Mouse (Mus musculus) Patski (cell line): ENCODE measurements at regions not wholly inside any gene's neighbourhood (a gene's known extent, or its start where the extent isn't known, plus 50 kb on each side); places are given as distances from the start of the nearest gene placed in this dataset.

Experiments
- ATAC-seq: fragments of 100-300 bp; one replicate; pipeline ENCODE4 v1.8.0; 2021
- CTCF ChIA-PET: fragments of 350-600 bp; sonication (Branson Sonifier 250); formaldehyde crosslinking; loops from one replicate; lab custom pipeline; 2022; ENCODE audit warnings: inconsistent platforms; lab: Charles Lee
- POLR2A ChIA-PET: fragments of 350-600 bp; sonication (Branson Sonifier 250); formaldehyde crosslinking; loops from one replicate; lab custom pipeline; 2022; ENCODE audit warnings: antibody characterized with exemption, inconsistent platforms; lab: Charles Lee
- DNase-seq: peaks from one replicate; pipeline ENCODE4 v3.0.0-alpha.2; 2011; ENCODE audit warnings: low read depth, low spot score
- H3K27me3 ChIP-seq: fragments of 371-371 bp; one replicate; pipeline ENCODE4 v1.5.1; 2021
- CTCF ChIP-seq: fragments of 100-300 bp; IDR thresholded peaks from one replicate; pipeline ENCODE4 v1.5.1; 2021
- in situ Hi-C: fragments of 300-500 bp; cut with MboI; formaldehyde crosslinking; loops from 3 replicates; pipeline ENCODE4 v1.11.1; 2018; ENCODE audit warnings: low pct_unique_long_range_greater_than_20kb, mixed read lengths

DNA sequence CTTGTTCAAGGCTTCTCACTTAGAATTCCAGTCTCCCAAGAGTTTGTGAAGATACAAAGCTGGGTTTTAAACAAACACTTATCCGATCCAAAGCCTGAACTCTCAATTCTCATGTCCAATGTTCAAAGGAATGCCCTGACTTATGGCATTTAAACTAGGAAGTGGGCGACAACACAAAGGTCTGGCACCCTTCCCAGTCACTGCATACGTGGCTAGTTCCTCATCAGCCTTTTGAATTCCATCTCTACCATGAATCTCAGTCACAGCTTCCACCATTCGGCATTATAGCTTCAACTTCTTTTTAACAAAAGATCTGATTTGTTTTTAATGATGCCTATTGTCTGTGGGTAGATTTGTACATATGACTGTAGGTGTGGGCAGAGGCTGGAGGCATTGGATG lies 115.7 kb upstream of the Fndc3a start:
- no peak for DNase-seq
- no peak for ATAC-seq
- ChIA-PET CTCF (no interaction called here), POLR2A (no interaction called here)
- H3K27me3 ChIP-seq = no peaks in the 10 kb centered on the region
- TF ChIP-seq CTCF = no peak
- in situ Hi-C loops = no loop called here

DNA sequence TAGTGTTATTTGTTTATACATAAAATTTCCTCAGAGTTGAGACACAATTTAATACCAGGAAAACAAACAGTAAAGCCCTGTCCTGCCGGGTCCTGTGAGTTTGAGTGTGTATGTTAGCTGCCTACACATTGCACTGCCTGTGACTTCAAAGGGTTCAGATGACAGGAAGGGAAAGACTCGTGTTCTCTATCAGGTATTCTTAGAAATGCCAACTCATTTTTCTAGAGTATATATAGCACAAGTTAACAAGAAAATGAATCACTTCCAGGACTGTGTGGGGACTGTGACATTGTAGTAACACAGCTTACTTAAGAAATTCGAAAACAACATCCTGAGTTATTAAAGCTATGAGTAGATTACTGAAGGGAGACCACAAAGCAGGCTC lies 112.4 kb upstream of the Fndc3a start:
- CTCF ChIA-PET = interaction anchor here (1.4 kb wide), 1 partner anchor 16 kb away, joined by 4 read pairs; no protein-coding TSS in a partner anchor
- ATAC-seq = no peak
- no peak for TF ChIP-seq CTCF
- DNase-seq = no peak
- POLR2A ChIA-PET = interaction anchor here (1.2 to 1.3 kb wide), 2 partner anchors 8 to 12 kb away, joined by 3 read pairs; no protein-coding TSS in a partner anchor
- no peaks in the 10 kb centered on the region for H3K27me3 ChIP-seq
- in situ Hi-C loops = no loop called here

DNA sequence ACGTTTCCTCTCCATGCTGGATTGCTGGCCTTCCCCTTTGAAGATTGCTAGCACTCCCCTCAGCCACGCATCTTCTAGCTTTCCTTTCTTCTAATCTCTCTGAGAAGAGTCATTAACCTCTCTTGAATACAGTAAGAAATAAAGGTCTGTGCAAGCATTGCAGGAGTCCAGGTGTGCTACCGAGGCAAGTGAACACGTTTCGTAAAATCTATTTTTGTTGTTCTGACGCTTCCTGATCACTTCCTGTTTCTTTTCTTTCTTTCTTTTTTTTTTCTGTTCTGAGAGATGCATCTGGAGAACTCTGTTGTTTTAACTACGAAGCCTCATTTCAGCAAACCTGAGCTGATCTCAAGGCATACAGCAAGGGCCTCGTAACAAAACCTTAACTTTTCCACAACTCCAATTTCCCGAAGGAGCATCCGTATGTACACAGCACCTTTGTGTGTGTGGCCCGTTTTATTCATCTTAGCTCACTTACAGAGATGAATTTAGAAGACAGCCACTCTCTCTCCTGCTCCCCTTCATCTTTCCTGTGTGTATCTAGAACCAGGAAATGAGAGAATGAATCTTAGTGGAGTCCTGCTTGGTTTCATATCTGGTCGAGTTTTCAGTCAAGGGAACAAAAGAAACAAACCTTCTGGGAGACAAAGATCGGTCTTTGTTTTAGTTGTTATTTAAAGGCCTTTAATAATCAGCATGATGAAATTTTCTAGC lies 111.9 kb upstream of the Fndc3a start:
- ChIA-PET POLR2A (interaction anchor here (1.2 to 1.3 kb wide), 2 partner anchors 9 to 12 kb away, joined by 3 read pairs; no protein-coding TSS in a partner anchor), CTCF (interaction anchor here (1.4 kb wide), 1 partner anchor 17 kb away, joined by 4 read pairs; no protein-coding TSS in a partner anchor)
- in situ Hi-C loops = no loop called here
- no peak for TF ChIP-seq CTCF
- DNase-seq = no peak
- H3K27me3 ChIP-seq = no peaks in the 10 kb centered on the region
- ATAC-seq = no peak

DNA sequence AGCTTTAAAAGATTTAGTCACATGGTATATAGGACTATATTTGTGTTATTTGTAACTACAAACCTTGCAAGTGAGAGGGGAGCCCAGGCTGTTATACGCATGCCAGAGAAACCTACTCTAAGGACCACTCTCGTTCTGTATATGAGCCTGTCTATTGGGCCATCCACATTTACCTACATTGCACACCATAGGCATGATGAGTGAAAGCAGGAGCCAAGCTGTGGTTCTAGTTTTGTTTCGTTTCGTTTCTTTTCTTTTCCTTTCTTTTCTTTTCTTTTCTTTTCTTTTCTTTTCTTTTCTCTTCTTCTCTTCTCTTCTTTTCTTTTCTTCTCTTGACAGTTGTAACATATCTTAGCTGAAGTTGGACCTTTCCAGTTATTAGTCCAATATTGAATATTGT lies 109.2 kb upstream of the Fndc3a start:
- TF ChIP-seq CTCF = no peak
- POLR2A ChIA-PET = interaction anchor here (0.8 kb wide), 1 partner anchor 75 kb away, joined by 3 read pairs; no protein-coding TSS in a partner anchor
- ATAC-seq (no peak), DNase-seq (no peak)
- in situ Hi-C loops = no loop called here
- no peaks in the 10 kb centered on the region for H3K27me3 ChIP-seq
- CTCF ChIA-PET = no interaction called here

DNA sequence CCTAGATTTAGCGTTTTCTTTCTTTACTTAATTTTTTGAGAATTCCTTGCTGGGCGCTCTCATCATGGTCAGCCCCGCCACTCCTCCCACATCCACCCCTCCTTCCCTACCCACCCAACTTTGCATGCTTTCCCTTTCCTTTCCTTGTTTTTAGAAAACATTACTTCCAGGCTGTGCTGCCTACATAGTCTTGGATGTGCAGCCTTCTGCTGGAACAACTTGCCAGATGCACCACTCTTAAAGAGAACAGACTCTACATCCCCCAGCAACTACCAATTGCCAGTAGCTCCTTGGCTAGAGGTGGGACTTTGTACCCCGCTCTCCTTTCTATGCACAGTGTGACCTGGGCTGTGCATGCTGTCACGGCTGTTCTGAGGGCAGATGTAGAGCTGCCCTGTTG lies 108.0 kb upstream of the Fndc3a start:
- ChIA-PET POLR2A (interaction anchor here (0.5 kb wide), 1 partner anchor 569 kb away, joined by 4 read pairs; no protein-coding TSS in a partner anchor), CTCF (no interaction called here)
- DNase-seq = no peak

DNA sequence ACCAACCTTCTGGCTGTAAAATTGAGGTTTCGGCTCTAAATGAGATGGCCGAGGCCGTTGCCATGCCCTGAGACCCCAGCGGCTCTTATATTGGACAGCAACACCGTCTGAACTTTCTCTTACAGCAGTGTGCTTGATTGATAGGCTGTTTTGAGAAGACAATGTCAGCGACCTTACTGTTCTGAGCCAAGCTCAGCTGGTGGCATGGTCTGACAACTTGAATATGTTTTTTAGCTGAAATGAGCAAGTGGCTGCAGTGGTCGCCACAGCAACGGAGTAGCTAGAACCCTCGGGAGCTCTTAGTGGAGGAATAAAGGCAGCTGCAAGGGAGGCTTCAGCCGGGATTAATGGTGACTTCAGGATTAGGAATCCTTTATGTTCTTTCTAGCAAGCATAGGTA lies 107.0 kb upstream of the Fndc3a start:
- TF ChIP-seq CTCF = no peak
- H3K27me3 ChIP-seq = no peaks in the 10 kb centered on the region
- ATAC-seq = no peak
- POLR2A ChIA-PET = no interaction called here
- no peak for DNase-seq
- CTCF ChIA-PET = no interaction called here
- in situ Hi-C loops = no loop called here

More for the DNA sequence above, 108.0 kb upstream of the Fndc3a start:
- no peak for ATAC-seq
- no peaks in the 10 kb centered on the region for H3K27me3 ChIP-seq
- in situ Hi-C loops = no loop called here
- no peak for TF ChIP-seq CTCF

DNA sequence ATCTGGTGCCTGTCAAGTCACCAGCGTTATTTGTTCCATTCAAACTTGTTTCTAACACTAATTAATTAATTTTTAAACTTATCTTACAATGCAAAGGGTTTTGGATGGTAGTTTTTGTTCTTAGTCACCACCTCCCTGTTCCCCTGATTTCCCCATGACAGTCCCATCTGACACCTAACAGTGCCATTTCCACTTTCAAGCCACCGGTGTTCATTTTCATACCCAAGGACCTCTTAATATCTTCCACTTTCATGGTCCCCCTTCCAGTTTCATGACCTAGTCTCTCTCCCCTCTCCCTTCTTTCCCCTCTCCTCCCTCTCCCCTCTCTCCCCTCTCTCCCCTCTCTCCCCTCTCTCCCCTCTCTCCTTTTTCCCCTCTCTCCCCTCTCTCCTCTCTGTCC lies 99.3 kb upstream of the Fndc3a start:
- POLR2A ChIA-PET = interaction anchor here (0.9 kb wide), 1 partner anchor 13 kb away, joined by 3 read pairs; no protein-coding TSS in a partner anchor
- CTCF ChIA-PET = no interaction called here

DNA sequence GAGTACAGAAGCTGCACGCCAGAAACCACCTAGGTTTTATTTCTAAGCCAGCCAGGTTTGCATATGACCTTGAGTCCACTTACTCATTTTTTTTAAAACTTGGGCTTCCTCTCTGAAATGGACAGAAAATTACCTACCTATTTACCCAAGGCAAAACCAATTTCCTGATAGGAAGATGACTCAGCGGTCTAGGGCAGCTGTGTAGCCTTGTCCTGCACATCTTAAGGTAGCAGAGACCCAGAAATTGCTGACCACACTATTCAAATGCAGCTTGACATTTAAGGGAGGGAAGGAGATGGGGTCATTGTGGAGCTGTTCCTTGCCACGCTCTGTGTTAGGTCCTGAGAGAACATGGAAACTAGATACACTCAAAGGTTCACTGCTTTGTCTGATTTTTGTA lies 98.1 kb upstream of the Fndc3a start:
- no peaks in the 10 kb centered on the region for H3K27me3 ChIP-seq
- no peak for TF ChIP-seq CTCF
- ChIA-PET CTCF (interaction anchor here (1.4 kb wide), 1 partner anchor 84 kb away, joined by 3 read pairs; no protein-coding TSS in a partner anchor), POLR2A (no interaction called here)
- DNase-seq (no peak), ATAC-seq (no peak)
- in situ Hi-C loops = no loop called here

More for the DNA sequence above, 99.3 kb upstream of the Fndc3a start:
- in situ Hi-C loops = no loop called here
- TF ChIP-seq CTCF = no peak
- no peak for DNase-seq
- ATAC-seq = no peak
- H3K27me3 ChIP-seq = no peaks in the 10 kb centered on the region

DNA sequence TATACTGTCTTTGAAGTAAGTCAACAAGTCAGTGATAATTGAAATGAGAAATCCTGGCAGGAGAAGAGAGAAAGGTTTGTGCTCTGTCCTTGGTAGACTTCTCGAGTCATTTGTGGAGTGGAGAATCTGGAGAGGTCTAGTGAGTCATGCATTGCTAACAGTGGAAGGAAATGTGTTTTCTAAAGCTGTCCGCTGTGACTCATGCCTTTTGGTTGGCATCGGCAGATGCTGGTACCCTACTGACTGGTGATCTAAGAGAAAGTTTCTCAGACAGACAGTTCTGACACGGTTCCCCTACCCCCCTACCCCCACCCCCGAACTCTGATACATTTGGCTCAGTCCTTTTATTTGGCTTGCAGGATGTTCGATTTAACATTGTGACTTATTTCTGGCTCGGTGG lies 97.5 kb upstream of the Fndc3a start:
- ChIA-PET CTCF (interaction anchor here (1.4 kb wide), 1 partner anchor 85 kb away, joined by 3 read pairs; no protein-coding TSS in a partner anchor), POLR2A (no interaction called here)
- no peaks in the 10 kb centered on the region for H3K27me3 ChIP-seq
- DNase-seq = peak; percentile 66
- no peak for TF ChIP-seq CTCF
- in situ Hi-C loops = no loop called here
- ATAC-seq = peak; percentile 100

DNA sequence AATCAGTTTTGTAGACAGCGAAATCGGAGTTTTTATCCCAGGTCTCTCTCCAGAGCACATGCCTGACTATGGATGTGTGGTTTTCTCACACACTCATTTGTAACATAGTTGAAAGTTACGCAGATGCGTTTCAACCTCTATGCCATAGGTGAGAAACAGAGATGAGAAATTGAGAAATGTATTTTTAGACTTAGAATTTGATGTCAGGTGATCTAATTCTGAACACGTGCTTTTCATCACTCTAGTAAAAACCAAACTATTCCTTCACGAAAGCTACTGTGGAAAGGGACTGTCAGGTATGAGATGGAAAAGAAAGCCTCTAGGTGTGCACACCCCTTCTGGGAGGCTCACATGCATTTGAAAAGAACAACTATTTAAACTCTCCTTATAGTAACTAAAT lies 96.8 kb upstream of the Fndc3a start:
- ATAC-seq (no peak), DNase-seq (no peak)
- ChIA-PET CTCF (no interaction called here), POLR2A (no interaction called here)
- no peak for TF ChIP-seq CTCF
- no peaks in the 10 kb centered on the region for H3K27me3 ChIP-seq
- in situ Hi-C loops = no loop called here

DNA sequence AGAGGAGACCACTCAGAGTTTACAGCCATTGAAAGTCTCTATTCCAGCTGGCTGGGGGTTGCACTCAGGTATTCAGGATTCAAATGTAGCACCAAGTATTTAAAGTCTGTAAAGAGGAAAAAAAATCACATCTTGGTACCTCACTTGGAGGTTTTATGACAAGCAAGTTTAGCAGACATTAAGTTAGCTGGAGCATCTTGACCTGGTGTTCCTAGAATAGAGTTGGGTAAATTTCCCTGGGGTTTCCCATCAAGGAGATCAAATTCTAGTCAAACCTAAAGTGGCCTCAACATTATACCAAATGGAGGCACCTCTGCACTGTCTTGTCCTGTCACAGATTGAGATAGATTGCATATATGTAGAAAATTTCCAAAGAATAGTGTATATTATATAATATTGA lies 93.8 kb upstream of the Fndc3a start:
- ChIA-PET CTCF (no interaction called here), POLR2A (no interaction called here)
- H3K27me3 ChIP-seq = no peaks in the 10 kb centered on the region
- no peak for DNase-seq
- no peak for ATAC-seq
- in situ Hi-C loops = no loop called here
- no peak for TF ChIP-seq CTCF
